Mouse (Mus musculus): ENCODE measurements at regions not wholly inside any gene's neighbourhood (a gene's known extent, or its start where the extent isn't known, plus 50 kb on each side); places are given as distances from the start of the nearest gene placed in this dataset.

DNA sequence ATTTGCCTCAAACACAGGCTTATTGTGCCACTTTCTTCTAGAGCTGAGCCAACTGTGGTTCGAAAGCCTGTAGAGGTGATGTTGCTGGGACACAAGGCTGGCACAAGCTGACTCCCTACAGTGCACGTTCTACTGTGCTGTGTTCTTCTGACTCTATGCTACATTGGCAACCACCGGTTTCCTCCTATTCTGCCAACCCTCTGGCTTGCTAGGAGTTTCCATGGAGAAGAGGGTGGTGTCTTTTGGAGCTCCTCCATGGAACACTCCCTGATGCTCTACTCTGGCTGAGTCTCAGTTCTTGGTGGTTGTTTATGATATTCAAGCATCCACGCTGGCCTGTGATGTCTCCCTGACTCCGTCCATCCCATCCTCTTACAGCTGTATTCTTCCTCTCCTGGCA, 124.9 kb upstream of the Nmur2 start:
- no peak for DNase-seq (ENCODE audit: low spot score in 2 of 2)

DNA sequence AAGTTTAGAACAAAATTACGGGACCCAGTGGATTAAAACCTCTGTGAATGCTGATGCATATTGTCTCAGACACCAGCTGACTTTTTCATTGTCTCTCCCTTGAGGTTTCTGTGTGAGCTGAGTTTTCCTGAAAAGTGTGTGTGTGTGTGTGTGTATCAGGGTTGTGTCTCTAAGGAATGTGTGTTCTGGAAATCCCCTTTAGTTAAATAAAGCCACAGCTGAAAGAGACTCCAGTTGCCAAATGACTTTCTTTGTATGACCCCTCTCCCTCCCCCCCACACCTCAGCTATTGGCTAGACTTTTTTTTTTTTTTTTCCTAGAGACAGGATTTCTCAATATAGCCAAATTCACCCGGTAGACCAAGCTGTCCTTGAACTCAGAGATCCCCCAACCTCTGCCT, 119.5 kb upstream of the Nmur2 start:
- DNase-seq (ENCODE audit: low spot score in 2 of 2), result no peak

DNA sequence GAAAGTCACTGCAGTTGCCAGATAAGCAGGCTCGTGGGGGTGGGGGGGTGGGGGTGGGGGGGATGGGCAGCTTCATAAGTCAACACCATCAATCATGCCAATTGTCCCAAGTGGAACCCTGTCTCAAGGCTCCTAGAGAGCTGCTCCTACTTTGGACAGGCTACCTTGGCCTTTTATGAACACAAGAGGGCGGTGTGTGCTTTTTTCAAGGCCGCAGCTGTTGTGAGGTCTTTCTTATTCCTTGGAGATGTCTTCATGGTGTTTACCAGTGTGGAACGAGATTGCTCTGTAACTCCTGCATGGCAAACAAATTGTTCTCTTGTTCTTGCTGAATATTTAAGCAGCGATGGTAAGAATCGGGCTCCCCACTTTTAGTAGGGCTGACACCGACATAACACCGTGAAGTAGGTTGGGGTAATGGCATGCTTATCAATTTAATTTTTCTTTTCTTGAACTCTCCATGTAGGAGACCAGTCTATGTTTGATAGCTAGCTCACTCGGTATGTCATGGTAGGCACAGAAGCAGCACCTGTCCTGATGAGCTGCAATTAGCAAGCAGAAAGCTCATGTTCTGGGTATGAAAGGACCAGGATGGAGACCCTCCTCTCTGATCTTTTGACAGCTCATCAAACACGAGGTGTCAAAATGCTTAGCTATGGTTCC, 118.7 kb upstream of the Nmur2 start:
- DNase-seq (ENCODE audit: low spot score in 2 of 2), result peak in 1 of 2 experiments; percentile 47

DNA sequence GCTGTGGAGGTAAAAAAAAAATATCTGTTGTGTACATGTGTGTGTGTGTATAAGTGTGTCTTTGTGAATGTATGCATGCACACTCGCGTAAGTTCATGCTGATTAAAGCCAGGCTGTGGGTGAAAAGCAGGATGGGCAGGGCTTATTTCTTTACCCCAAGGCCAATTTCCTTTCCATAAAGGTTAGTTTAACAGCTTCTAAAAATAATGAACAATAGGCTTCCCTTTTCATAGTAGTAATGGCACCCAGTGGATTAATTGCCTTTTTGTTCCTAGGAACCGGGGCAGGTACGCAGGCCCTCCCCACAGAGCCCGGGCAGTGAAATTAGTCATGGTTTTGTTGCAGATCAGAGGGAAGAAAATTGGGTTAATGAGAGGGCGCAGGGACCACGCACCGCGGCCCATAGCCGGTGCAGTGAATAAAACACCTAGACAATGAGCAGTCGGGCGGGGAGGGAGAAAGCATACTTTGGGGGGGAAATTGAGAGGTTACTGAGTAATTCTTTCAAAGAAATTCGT, 110.1 kb upstream of the Nmur2 start:
- DNase-seq (ENCODE audit: low spot score in 2 of 2), result no peak

DNA sequence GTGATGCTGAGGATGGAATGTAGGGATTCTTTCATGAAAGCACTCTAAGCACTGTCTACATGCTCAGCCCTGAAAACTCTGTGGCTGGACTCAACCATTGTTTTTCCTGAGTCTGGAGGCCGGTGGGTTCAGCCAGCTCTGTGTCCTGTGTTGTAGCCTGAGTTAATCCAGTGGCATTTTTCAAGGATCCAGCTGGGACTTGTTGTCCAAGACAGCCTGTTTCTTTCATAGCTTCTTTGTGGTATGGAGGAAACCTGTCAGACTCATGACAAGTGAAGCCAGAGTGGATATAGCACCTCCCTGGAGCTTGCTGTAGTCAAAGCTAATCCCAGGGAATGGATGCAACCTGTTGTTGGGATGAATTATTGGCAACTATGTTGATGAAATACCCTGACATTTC, 108.9 kb upstream of the Nmur2 start:
- no peak for DNase-seq (ENCODE audit: low spot score in 2 of 2)

DNA sequence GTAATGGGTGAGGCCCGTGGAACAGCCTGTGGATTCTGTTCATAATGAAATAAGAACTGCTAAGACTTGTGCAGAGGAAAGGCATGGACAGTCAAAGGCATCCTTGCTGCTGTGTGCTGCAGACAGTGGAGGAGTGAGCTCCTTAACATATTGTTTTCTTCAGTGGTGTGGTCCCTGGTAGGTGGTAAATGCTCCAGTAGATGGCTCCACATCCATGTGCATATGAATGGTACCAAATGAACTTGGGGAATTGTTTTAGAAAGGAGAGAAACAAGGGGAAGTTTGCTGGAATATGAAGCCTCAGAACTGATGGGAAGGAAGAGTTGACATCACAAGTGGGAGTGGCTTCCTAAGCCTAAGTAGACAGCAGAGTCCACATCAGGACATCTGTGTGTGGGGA, 108.1 kb upstream of the Nmur2 start:
- DNase-seq (ENCODE audit: low spot score in 2 of 2), result no peak

DNA sequence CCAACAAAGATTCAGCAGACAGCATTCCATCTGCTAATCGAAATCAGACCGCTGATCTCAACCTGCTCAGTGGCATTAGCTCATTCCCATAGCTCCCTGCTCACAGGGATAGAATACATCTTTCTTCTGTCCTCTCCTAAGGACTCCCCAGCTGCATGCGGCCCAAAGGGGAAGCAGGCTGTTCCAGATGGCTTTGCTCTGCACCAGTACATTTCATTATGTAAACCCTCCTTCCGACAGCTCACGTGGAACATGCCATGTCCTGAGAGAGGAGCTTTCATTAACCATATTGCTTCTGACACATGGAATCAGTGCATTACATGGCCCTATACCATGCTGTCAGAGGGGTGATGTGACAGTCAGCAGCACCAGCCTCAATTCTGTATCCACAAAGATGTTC, 105.9 kb upstream of the Nmur2 start:
- no peak for DNase-seq (ENCODE audit: low spot score in 2 of 2)

DNA sequence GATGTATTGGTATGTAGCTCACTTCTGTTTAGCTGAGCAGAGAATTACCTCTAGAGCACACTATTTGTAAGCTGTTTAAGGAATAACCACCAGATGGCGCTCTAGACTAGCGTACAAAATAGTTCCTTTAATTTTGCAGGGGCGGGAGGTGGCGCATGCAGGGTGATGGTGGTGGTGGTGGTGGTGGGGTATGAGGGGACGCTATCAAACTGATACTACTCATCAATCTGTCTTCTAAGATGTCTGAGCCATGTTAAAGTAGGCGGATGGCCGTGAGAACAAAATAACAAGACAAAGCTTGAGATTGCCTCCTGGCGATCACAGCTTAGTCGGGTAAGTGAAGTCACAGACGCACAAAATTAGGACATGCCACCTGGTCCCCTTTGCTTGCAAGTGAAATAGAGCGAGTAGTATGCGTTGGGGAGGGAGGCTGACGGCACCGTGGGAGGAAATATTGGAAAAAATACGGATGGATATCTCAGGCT, 90.6 kb upstream of the Nmur2 start:
- peak in 1 of 2 experiments; percentile 34 for DNase-seq (ENCODE audit: low spot score in 2 of 2)

DNA sequence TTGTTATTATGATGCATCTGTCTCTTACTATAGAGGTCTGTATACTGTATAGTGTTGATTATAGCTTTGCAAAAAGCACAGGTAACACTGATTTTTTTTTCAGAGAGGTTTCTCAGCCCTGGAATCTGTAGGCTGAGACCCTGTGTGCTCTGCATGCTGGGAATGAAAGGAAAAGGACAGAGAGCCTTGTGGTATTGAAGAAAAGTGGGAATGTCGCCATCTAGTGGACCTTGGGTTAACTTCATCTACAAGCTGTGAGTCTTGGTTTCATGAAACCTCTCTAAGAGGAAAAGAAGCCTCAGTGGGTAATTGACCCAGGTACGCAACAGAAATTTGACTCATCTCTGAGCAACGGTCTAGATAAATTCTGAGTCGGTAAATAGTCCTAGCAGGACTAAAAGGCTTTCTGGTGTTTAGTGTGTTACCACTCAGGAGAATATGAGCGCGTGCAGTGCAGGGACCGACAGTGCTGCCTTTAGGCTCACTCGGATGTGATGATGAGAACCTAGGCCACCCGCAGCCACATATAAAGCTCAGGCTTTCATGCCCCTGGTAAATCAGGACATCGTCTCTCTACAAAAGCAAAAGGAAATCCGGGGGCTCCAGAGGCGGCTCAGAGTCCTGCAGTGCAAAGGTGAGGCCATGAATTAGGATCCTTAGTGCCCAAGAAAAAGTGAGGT, 75.9 kb upstream of the Nmur2 start:
- peak in 1 of 2 experiments; percentile 42 for DNase-seq (ENCODE audit: low spot score in 2 of 2)

DNA sequence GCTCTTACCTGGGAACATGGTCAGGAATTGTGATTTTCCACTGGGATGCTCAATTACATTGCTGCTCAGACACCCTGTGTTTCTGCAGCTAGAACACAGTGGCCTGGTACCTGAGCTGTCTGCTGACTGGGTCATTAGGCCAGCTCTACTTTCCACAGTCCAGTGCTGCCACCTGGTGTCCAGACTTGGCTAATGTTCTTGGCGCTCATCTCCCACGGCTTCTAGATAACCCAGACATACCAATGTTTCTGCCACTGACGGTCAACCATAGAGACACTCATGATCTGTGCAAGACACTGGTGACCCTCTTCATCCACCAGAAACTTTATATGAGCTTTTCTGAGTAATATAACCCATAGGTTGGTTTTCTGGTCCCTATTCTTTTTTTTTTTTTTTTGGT, 67.1 kb upstream of the Nmur2 start:
- peak; percentile 26 to 67 for DNase-seq (ENCODE audit: low spot score in 2 of 2)

DNA sequence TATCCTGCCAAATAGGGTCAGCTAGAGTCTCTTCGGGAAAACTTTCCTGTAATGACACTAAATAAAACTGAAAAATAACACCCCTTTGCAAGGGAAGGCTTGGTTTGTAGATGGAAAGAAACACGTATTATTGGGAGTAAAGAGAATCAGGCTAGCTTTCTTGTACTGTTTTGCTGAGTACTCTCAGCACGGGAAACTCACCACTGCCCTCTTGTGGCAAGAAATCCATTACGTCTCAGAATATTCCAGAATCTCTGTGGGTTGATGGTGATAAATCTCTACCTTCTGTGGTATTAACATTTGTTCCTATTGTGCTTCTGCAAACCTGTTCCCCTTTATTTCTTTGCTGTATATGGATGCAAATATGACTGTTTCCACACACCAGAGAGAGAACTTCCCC, 64.8 kb upstream of the Nmur2 start:
- DNase-seq (ENCODE audit: low spot score in 2 of 2), result peak; percentile 19 to 65

DNA sequence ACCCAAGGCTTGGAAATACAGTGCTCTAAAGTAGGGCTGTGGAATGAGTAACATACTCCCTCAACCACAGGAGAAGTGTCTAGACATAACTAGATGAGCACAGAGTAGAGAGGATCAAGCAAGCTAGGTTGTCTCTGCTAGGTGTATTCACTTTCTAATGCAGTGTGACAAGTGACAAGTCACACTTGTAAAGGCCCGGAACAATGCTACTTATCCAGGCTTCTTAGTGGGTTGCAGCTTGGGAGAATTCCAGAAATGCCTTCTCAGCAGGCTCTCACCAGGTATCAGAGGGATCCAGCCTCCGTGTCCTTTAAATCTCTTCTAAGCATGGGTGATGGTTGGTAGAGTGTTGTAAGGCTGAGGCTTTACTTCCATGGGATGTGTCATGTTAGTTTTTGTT, 52.1 kb upstream of the Nmur2 start:
- no peak for DNase-seq (ENCODE audit: low spot score in 2 of 2)

Data from frontal cortex, postnatal 14 days (tissue).